Mouse (Mus musculus) induced T-regulatory cell, adult 2 months (primary cell): ENCODE measurements around the gene Dnm3.
A peak's percentile ranks its signal among the peaks of the same experiment; 100 is the strongest.
"Not testable (repeated sequence)": the region's sequence is repeated elsewhere in the genome, so short reads cannot be mapped to it uniquely, and the experiment has no call there.

Source experiments
- DNase-seq: peaks from one replicate; pipeline ENCODE4 v3.0.0-alpha.2; 2012; ENCODE audit warnings: low read depth

Gene Dnm3

GRCm38 (mm10) chr1:162428904-162429303 is 48.9 kb downstream of the Dnm3 start:
- DNase-seq: no peak

- DNase-seq: no peak
Measured at GRCm38 (mm10) chr1:162425930-162426478, 51.8 kb downstream of the Dnm3 start.

- DNase-seq: no peak
Measured at GRCm38 (mm10) chr1:162422826-162423225, 55.0 kb downstream of the Dnm3 start.

GRCm38 (mm10) chr1:162413791-162414190 is 64.0 kb downstream of the Dnm3 start:
- no peak for DNase-seq

- no peak for DNase-seq
Measured at GRCm38 (mm10) chr1:162412787-162413429, 64.9 kb downstream of the Dnm3 start.

- no peak for DNase-seq
Measured at GRCm38 (mm10) chr1:162410207-162410965, 67.4 kb downstream of the Dnm3 start.

- DNase-seq: no peak
Measured at GRCm38 (mm10) chr1:162394549-162394948, 83.3 kb downstream of the Dnm3 start.

GRCm38 (mm10) chr1:162388442-162389165 is 89.2 kb downstream of the Dnm3 start:
- no peak for DNase-seq

GRCm38 (mm10) chr1:162373068-162373467 is 104.8 kb downstream of the Dnm3 start:
- DNase-seq: not testable (repeated sequence)

GRCm38 (mm10) chr1:162369726-162370125 is 108.1 kb downstream of the Dnm3 start:
- no peak for DNase-seq

GRCm38 (mm10) chr1:162361978-162362377 is 115.9 kb downstream of the Dnm3 start:
- DNase-seq: no peak

GRCm38 (mm10) chr1:162359270-162359669 is 118.6 kb downstream of the Dnm3 start:
- DNase-seq: peak; percentile 5

- DNase-seq: peak; percentile 29
Measured at GRCm38 (mm10) chr1:162358036-162358435, 119.8 kb downstream of the Dnm3 start.

GRCm38 (mm10) chr1:162356481-162356880 is 121.4 kb downstream of the Dnm3 start:
- DNase-seq: no peak

- no peak for DNase-seq
Measured at GRCm38 (mm10) chr1:162354780-162355179, 123.1 kb downstream of the Dnm3 start.

- no peak for DNase-seq
Measured at GRCm38 (mm10) chr1:162353831-162354230, 124.0 kb downstream of the Dnm3 start.

- no peak for DNase-seq
Measured at GRCm38 (mm10) chr1:162349306-162349705, 128.5 kb downstream of the Dnm3 start.

- no peak for DNase-seq
Measured at GRCm38 (mm10) chr1:162346456-162347011, 131.3 kb downstream of the Dnm3 start.

GRCm38 (mm10) chr1:162337170-162337569 is 140.7 kb downstream of the Dnm3 start:
- DNase-seq: no peak

GRCm38 (mm10) chr1:162336640-162337039 is 141.2 kb downstream of the Dnm3 start:
- peak; percentile 57 for DNase-seq

- no peak for DNase-seq
Measured at GRCm38 (mm10) chr1:162336224-162336623, 141.6 kb downstream of the Dnm3 start.

- DNase-seq: no peak
Measured at GRCm38 (mm10) chr1:162328673-162329072, 149.2 kb downstream of the Dnm3 start.
